Comparison of ENCODE assay signal across 24 mouse cellular contexts in genomic region chr6:137076731-137077130, GRCm38 (mm10).
DNase-seq lines count a peak whose midpoint lies in the region; ATAC-seq and TF ChIP-seq lines count a peak whose summit lies in the region.
"Had no signal": no experiment of that assay in that cellular context is flagged by ENCODE, and none has a peak within 500 bp of the region (broad histone marks: within the 10 kb centered on the region; RNA-seq: fewer than 3 reads in every experiment).

No protein-coding gene starts in this region.

- WGBS in heart, embryonic 13.5 days = 83% methylated on average over 13 of the region's 13 CpGs
- 74% methylated on average over 13 of the region's 13 CpGs for WGBS in intestine, embryonic 15.5 days
- 71% methylated on average over 13 of the region's 13 CpGs for WGBS in intestine, embryonic 16.5 days

- no peak overlapping the region for H3K4me3 ChIP-seq in heart, embryonic 13.5 days
- H3K4me3 ChIP-seq in intestine, embryonic 15.5 days (replicated peaks) = no peak overlapping the region
- H3K4me3 ChIP-seq in intestine, embryonic 16.5 days (ENCODE audit: low read length) = no peak overlapping the region
- no peak overlapping the region for H3K4me3 ChIP-seq in embryonic fibroblast, embryonic 13.5 days (ENCODE audit: insufficient read depth, low read length)
- H3K4me3 ChIP-seq: gastrocnemius, adult 2 months; hindbrain, embryonic 15.5 days; limb, embryonic 12.5 days; liver, embryonic 12.5 days; midbrain, embryonic 10.5 days; neural tube, embryonic 12.5 days had no signal

- no peak for DNase-seq in heart, adult 9 months (ENCODE audit: low spot score in 2 of 2)
- DNase-seq in adrenal gland, postnatal 10 days = peak; percentile 43
- no peak for DNase-seq in left cerebral cortex, adult 8-10 months (ENCODE audit: low spot score in 2 of 2)
- DNase-seq: cerebellum, adult 11 months; cerebellum, postnatal 10 days; gastrocnemius, adult 2 months; heart, postnatal 14 days; kidney, adult 18-20 months; kidney, postnatal 25 days; lung, adult 2 months; lung, postnatal 36 days; thymus, postnatal 14 days had no signal

- TF ChIP-seq CTCF in embryonic fibroblast, embryonic 13.5 days (IDR thresholded peaks at IDR 0.05; ENCODE audit: borderline replicate concordance, insufficient read depth, low read length) = no peak

- no peaks in the 10 kb centered on the region for H3K27me3 ChIP-seq in heart, embryonic 13.5 days (replicated peaks)
- H3K27me3 ChIP-seq in intestine, embryonic 15.5 days (replicated peaks) = no peaks in the 10 kb centered on the region
- no peaks in the 10 kb centered on the region for H3K27me3 ChIP-seq in intestine, embryonic 16.5 days (replicated peaks; ENCODE audit: control insufficient read depth, insufficient read depth, low read length)
- H3K27me3 ChIP-seq: hindbrain, embryonic 15.5 days; liver, embryonic 12.5 days; neural tube, embryonic 12.5 days had no signal

- no peak overlapping the region for H3K9ac ChIP-seq in heart, embryonic 13.5 days
- no peak overlapping the region for H3K9ac ChIP-seq in intestine, embryonic 15.5 days
- H3K9ac ChIP-seq in intestine, embryonic 16.5 days (ENCODE audit: low read depth, low read length) = no peak overlapping the region
- H3K9ac ChIP-seq: hindbrain, embryonic 15.5 days; limb, embryonic 12.5 days; liver, embryonic 12.5 days; neural tube, embryonic 12.5 days had no signal

- H3K9me3 ChIP-seq in heart, embryonic 13.5 days = no peaks in the 10 kb centered on the region
- no peaks in the 10 kb centered on the region for H3K9me3 ChIP-seq in intestine, embryonic 15.5 days
- no peaks in the 10 kb centered on the region for H3K9me3 ChIP-seq in intestine, embryonic 16.5 days (ENCODE audit: control insufficient read depth, low read length)
- H3K9me3 ChIP-seq: hindbrain, embryonic 15.5 days; limb, embryonic 12.5 days; liver, embryonic 12.5 days; midbrain, embryonic 10.5 days; neural tube, embryonic 12.5 days had no signal

- H3K4me2 ChIP-seq in heart, embryonic 13.5 days = no peak overlapping the region
- H3K4me2 ChIP-seq in intestine, embryonic 15.5 days (replicated peaks) = no peak overlapping the region
- no peak overlapping the region for H3K4me2 ChIP-seq in intestine, embryonic 16.5 days (ENCODE audit: low read depth, low read length)
- H3K4me2 ChIP-seq: hindbrain, embryonic 15.5 days; limb, embryonic 12.5 days; liver, embryonic 12.5 days; neural tube, embryonic 12.5 days had no signal

- ATAC-seq in heart, embryonic 13.5 days (ENCODE audit: extremely low read depth, insufficient number of reproducible peaks, low FRiP score, low TSS enrichment) = no peak
- no peak for ATAC-seq in intestine, embryonic 15.5 days
- ATAC-seq in intestine, embryonic 16.5 days = no peak
- ATAC-seq: activated CD4-positive, CD25-positive, alpha-beta regulatory T cell, adult 4 months; liver, embryonic 12.5 days had no signal

- H3K36me3 ChIP-seq in heart, embryonic 13.5 days = no peaks in the 10 kb centered on the region
- no peaks in the 10 kb centered on the region for H3K36me3 ChIP-seq in intestine, embryonic 15.5 days
- H3K36me3 ChIP-seq in intestine, embryonic 16.5 days (ENCODE audit: control insufficient read depth, insufficient read depth, low read length) = no peaks in the 10 kb centered on the region
- H3K36me3 ChIP-seq: G1E; hindbrain, embryonic 15.5 days; limb, embryonic 12.5 days; liver, embryonic 12.5 days; midbrain, embryonic 10.5 days; neural tube, embryonic 12.5 days had no signal

- H3K4me1 ChIP-seq in heart, embryonic 13.5 days = peaks cover 4% of the 10 kb centered on the region; the same call in 1 of the 2 replicates
- no peaks in the 10 kb centered on the region for H3K4me1 ChIP-seq in intestine, embryonic 15.5 days (replicated peaks)
- H3K4me1 ChIP-seq in intestine, embryonic 16.5 days (ENCODE audit: control insufficient read depth, insufficient read depth, low read length) = no peaks in the 10 kb centered on the region
- H3K4me1 ChIP-seq in embryonic fibroblast, embryonic 13.5 days (ENCODE audit: control insufficient read depth, insufficient read depth, low read length) = no peaks in the 10 kb centered on the region
- H3K4me1 ChIP-seq: hindbrain, embryonic 15.5 days; liver, embryonic 12.5 days; midbrain, embryonic 10.5 days; neural tube, embryonic 12.5 days had no signal

- TF ChIP-seq POLR2A in embryonic fibroblast, embryonic 13.5 days (IDR thresholded peaks at IDR 0.05; ENCODE audit: low read depth, low read length) = no peak

- peak overlapping the region; percentile 50 for H3K27ac ChIP-seq in heart, embryonic 13.5 days (replicated peaks)
- 0 out of 2 replicates have a peak overlapping the region, but pooled peaks have one; percentile 10 for H3K27ac ChIP-seq in intestine, embryonic 15.5 days
- H3K27ac ChIP-seq in intestine, embryonic 16.5 days (ENCODE audit: low read length) = no peak overlapping the region; the same call in 1 of the 2 replicates
- peak overlapping the region; percentile 67 for H3K27ac ChIP-seq in embryonic fibroblast, embryonic 13.5 days (ENCODE audit: insufficient read depth, low read length)
- H3K27ac ChIP-seq: gastrocnemius, adult 2 months; hindbrain, embryonic 15.5 days; limb, embryonic 12.5 days; liver, embryonic 12.5 days; midbrain, embryonic 10.5 days; neural tube, embryonic 12.5 days; stomach, postnatal 0 days had no signal
